Mouse (Mus musculus) layer of hippocampus, adult 9-11 months (tissue): ENCODE measurements at regions not wholly inside any gene's neighbourhood (a gene's known extent, or its start where the extent isn't known, plus 50 kb on each side); places are given as distances from the start of the nearest gene placed in this dataset.
A peak's percentile ranks its signal among the peaks of the same experiment; 100 is the strongest.
"Not testable (repeated sequence)": the region's sequence is repeated elsewhere in the genome, so short reads cannot be mapped to it uniquely, and the experiment has no call there.

Experiments used
- DNase-seq: peaks from one replicate; pipeline ENCODE4 v3.0.0; 2022

DNA sequence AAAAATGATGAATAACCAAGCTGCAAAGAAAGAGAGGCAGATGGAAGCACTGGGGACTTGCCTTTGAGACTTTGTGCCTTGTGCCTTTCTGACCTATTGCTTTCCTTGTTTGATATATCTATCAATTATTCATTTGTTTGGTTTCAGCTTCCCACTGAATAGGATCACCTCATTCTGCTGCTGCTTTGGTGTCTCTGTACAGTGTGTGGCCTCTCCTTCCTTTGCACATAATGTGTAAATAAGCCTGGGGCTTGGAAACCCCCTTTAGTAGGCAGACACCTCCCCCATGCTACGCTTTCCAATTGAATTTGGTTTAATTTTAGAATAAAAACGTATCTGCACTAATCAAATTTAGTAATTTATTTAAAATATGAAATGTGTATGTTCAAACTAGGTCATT is 112.8 kb upstream of the Cwc22 start:
- no peak for DNase-seq

DNA sequence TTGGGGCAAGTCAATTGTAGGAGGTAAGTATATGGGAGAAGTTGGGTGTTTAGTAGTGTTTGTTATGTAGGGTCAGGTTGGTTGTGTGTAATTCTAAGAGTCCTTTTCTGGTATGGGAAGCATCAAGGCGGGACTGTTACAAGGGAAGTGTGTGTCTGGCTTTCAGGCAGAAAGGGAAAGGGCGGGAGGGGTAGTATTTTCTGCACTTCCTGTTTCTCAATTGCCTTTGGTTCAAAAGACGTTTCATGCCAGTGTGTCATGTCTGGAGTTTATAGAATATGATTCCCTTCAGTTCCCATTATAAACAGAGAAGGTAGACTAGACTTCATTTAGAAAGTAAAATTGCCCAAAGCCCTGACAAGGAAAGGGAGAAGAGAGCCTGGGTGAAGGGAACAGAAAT is 107.7 kb upstream of the Cwc22 start:
- DNase-seq = no peak

DNA sequence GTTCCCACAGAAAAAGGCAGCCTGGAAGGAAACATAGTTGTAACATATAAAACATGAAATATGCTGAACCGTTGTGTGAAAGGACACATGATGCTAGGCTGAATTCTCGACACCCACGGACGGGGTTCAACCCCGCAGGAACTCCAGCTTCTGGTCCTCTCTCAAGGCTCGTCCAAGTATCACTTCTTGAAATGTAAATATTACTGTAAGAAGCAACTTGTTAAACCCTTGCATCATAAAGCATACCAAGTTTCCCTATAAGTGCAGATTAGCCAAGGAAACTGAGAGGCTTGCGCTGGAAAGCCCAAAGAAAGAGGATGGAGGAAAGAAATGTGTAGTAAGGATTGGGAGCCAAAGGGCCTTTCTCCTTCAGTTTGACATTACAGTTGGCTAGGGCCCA is 104.4 kb upstream of the Cwc22 start:
- no peak for DNase-seq

DNA sequence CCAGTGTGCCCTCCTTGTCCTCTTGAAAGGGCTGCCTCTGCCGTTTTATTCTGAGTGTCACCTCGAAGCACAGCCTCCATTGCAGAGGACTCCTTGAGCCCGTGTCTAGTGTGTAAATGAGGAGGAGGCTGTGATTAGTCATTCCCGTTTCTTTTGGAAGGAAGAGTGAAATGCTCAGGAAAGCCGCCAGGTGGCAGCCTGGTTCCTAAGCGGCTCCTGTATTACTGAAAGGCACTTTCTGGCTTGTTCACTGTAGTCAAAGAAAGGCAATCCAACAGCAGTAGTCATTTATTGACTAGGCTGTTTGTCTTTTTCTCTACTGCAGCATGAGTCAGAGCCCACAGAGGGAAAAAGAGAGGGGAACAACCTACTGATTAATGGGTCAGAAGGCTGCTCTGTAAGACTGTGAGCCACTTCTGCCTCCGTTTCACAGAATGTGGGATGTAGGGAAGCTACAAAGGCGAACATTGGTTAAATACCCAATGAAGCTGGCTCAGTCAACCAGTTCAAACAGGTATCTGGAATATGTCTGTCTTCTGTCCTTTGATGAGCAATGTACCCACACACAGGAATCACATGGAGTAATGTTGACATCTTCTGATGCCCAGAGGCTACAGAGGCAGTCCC is 103.2 kb upstream of the Cwc22 start:
- peak; percentile 90 for DNase-seq

DNA sequence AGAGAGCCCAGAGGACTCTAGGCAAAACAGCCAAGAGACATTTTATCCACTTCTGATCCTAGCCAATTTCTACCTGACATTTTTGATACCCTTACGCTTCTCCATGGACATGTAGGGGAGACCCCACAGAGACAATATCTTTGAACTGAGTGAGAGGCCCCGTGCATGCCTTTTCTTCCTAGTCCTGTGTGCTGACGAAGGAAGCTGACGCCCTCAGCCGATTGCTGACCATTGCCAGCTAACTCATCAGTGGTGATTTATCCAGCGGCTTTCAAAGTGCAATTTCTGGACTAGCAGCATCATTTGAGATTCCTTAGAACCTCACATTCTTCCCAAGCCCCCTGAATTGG is 102.5 kb upstream of the Cwc22 start:
- peak; percentile 8 for DNase-seq

DNA sequence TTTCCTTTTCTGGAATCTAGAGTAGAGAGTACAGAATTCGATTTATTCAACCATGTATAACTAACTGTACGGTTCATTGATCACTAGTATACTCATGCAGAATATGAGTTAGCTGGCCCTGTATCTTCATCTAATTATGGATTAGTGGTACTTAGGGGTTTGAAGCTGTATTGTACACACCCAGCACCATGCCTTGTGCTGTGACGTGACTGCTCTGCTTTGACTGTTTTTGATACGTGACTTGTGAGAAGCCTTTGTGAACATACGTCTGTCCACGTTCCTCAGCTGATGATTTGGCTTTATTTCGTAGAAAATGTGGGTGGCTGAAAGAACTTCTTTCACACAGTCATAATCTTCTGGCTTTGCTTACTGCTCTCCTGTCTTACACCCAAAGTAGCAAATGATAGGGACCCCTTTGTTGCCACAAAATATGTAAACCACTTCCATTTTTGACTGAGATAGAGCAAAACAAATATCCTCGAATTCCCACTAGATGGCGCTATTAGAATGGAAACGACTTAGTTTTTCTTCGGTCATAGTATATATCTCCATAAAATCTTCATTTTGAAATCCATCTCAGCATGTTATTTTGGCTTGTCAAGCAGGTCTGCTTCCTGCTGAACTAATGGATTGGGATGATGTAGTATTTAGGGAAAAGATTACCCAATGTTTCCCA is 102.0 kb upstream of the Cwc22 start:
- peak; percentile 9 for DNase-seq

DNA sequence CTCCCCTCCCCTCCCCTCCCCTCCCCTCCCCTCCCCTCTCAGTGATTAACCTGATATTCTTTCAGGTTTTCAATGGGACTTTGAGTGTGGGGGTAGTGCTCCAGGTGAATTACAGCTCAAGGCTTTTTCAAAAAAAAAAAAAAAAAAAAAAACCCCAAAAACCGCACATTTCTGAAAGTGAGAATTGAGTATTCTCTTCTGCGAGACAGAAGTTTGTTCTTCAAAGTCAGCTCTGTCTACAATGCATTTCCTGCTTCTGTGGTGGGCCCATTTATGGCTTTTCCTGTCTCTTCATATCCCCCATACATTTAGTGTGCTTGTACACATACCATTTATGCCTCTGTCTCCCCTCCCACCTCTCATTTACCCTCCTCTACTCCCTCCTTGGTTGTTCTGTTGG is 81.1 kb upstream of the Cwc22 start:
- no peak for DNase-seq

DNA sequence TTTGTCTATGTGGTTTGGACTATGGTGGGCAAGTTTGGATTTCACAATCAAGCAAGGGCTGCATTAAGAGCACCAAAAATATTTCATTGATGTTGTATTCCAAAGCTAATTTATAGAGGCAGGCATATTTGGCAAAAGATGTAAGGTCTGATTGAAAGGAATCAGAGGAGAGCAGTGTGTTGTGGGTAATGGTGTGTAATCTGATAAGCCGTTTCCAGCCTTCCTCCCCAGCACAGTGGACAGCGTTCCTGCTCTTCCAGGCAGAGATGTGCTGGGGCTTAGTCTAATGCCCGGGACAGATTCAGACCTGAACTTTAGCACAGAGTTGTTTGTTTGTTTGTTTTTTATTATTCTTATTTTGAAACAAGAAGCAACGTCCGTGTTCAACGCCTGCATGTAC is 80.6 kb upstream of the Cwc22 start:
- DNase-seq = no peak

DNA sequence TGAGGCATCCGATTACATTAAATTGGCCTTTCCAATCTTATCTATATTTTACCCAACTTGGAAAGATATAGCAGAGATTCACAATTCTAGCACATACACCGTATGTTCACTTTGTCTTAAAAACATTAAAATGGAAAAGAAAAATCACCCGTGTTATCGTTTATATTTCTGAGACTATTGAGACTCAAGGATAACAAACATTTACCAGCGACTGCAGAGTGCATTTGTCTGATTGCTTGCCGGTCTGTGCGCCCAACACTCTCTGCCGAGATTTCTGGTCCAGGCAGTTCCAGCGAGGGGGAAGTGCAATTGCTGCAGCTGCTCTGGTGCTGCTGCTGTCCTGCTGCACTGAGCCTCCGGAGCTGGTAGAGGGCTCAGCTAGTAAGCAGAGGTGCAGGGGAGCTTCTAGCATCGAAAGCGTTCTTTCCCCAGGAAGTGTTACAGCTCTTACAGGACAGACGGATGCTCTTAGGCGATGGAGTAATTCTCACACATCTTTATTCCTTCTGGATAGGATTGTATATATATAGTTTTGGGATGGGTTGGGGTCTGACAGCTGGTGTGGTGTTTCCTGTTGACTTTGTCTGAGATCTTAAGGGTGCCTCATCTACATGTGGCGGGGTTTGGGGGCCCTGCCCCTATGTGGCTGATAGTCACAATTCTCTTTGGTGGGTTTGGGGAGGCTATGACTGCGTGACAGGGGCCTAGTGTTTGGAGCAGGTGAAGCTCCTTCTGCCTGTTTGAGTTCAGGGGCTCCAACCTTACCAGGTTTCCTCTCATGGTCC is 79.7 kb upstream of the Cwc22 start:
- no peak for DNase-seq

DNA sequence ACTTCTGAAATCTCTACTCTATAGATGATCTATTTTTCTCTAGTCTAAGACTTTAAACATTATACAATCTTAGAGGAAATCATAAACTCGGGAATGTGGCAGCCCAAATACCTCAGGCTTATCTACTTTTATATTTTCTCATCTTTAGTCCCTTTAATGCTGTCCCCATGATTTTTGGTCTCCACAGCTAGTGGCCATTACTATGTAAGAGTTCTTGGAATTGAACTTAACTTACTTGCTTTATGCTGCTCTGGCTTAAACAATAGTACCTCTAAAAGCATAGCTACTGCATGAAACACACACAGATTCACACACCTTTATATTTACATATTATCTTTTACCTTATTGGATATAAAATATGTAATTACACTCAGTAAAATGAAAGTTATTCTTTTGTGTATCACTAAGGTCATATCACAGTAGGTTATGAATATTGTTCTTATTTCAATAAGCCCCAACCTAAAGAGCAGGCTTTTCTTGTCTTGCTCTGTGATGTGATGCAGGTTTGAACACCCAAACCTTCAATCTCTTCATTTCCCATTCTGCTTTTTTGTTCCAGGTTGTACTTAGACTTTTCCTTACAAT is 78.9 kb upstream of the Cwc22 start:
- DNase-seq = no peak

DNA sequence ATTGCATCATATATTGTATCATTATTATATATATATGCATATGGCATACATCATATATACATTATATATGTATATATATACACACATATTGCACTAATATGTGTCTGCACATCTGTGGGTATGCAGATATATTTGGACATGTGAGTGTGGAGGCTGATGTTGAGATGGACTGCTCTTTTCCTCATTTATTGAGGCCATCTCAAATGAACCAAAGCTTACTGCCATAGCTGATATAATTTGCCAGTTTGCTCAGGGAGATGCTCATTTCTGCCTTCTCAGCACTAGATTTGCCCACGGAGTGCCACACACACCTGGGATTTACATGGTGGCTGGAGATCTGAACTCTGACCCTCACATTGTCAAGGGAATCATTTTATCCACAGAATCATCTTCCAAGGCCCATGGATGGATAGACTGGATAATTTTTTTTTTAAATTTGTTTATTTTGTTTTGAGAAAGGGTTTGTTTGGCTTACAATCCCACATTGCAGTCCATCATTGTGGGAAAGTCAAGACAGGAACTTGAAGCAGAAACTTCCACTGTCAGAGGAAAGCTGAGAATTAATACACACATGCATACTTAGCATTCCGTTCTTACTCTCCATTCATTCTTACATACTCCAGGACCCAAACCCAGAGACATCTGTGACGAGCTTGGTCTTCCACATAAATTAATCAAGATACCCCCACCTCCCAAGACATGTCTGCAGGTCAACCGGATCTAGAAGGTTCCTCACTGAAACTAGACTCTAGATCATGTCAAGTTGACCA is 77.9 kb upstream of the Cwc22 start:
- no peak for DNase-seq

DNA sequence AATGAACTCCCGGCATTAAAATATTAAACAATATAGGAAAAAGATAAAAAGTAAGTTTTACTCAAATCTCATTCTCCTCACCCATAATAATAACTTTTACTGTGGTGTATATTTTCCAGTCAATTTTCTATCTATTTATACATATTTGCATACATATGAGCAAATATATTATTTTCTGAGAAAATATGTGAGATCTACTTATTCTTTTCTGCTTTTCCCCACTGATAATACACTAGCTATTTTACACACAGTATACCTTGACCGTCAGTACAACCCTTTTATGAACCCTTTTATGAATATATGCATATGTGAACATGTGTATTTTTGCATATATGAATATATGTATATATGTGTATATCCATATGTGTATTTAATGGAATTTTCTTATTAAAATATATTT is 77.2 kb upstream of the Cwc22 start:
- no peak for DNase-seq

DNA sequence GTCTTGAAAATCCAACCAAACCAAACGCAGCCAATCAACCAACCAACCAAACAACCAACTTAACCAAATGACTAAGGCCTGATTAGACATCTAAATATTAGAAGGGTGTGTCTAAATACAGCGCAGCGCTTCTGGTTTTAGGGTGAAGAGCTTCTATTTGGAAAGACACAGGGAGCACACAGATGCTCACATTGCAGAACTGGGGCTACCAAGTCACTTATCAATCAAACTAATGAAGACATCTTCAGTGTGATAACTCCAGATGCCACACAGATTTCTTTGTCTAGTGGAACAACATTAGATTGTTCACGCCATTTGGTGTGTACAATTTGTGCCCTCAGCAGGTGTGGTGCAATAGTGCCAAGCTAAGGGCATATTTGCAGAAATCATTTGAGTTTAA is 76.6 kb upstream of the Cwc22 start:
- DNase-seq = no peak

DNA sequence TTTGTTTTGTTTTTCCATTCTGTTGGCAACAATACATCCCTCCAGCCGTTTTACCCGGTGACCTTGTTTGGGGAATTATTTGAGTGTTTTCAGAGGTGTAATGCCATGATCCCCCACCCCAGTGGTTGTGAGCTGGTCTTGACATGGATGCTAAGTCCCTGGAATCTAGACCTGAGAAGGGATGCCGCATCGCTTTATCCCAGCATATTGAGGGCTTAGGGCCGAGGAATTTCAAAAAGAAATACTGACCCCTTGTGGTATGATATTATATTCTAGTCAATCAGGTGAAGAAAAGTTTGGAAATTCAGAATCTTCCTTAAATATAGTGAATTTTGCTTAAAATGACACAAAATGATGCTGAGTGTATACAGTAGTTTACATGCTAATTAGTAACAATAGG is 75.7 kb upstream of the Cwc22 start:
- no peak for DNase-seq

DNA sequence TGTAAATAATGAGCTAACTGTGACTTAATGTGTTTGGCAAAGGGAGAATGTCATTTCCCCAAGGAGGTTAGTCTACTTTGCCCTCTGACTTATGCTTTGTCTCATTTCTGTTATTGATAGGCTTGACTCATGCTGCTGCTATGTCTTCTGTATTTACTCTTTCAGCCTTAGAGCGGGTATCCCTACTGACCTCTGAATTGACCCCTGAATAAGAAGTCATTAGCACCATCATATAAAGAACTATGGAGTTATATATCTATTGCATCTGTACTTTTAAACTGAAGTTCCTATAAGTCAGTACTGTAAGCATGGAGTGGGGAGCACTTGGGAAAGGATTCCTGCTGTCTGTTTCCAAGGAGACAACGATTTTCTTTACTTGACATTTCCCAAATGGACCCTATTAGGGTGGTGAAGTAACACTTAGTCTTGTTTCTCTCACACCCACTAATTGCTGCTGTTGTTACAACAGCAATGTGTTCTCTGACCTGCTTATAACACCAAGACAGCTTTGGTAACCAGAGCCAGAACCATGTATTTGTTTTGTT is 75.3 kb upstream of the Cwc22 start:
- DNase-seq = no peak

DNA sequence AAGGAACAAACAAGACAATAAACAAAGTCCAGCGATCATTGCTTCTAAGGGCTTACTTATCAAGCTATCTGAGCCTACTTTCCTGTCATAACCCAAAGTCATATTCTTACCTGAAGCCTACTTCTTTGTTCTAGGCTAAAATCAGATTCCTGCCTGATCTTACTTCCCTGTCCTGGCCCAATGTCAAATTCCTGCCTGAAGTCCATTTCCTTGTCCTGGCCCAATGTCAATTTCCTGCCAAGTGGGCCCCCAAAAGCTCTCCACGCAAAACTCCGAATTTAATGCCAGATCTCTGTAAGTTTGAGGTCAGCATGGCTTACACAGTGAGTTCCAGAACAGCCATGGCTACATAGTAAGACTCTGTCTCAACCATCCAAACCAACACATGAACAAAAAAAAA is 74.3 kb upstream of the Cwc22 start:
- DNase-seq = no peak

DNA sequence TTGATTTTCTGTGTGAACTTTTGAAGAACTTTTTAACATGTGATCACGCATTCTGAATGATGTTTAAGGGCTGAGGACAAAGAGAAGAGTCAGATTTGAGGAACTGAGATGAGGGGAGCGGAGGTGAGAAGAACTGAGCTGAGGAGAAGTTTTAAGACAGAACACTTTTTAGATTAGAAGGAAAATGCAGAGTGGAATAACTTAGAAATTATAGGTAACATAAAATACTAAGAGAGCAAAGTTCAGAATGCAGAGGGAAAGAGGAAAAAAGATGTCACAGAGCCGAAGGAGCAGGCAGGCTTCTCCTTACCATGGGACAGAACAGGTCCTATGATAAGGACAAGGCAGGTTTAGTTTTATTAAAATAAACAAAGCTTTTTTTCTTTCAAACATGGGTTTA is 73.7 kb upstream of the Cwc22 start:
- no peak for DNase-seq

DNA sequence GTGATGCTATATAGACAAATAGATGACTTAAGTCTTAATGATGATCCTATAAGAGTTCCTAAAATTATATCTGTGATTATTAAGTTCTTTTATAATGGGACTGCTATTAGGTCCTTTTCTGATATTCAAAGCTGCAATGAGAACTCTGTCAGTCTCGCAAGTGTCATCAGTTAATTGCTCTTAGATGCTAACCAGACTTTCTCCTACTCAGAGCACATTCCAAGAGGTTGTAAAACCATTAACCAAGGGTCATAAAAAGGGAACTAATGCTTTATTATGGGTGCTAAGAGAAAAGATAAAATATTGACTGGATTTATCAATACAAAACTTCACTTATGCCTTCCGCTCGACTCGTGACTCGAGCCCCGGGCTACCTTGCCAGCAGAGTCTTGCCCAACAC is 66.3 kb upstream of the Cwc22 start:
- not testable (repeated sequence) for DNase-seq

DNA sequence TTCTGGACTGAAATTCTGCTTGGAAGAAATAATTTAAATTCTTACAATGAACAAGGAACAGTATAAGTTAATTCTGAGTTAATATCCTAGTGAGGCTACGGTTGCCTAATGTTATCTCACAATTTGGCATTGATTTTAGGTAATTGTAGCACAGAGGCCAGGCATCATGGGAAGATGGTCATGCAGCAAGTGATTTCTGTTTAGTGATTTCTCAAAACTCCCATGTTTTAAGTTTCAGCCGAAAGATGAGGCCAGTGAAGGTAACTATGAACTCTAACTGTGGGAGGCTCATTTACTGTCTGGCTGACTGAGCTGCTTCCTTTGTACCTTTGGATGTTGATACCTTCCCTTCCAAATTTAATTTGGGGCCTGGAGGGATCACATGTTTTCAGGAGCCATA is 65.6 kb upstream of the Cwc22 start:
- no peak for DNase-seq

DNA sequence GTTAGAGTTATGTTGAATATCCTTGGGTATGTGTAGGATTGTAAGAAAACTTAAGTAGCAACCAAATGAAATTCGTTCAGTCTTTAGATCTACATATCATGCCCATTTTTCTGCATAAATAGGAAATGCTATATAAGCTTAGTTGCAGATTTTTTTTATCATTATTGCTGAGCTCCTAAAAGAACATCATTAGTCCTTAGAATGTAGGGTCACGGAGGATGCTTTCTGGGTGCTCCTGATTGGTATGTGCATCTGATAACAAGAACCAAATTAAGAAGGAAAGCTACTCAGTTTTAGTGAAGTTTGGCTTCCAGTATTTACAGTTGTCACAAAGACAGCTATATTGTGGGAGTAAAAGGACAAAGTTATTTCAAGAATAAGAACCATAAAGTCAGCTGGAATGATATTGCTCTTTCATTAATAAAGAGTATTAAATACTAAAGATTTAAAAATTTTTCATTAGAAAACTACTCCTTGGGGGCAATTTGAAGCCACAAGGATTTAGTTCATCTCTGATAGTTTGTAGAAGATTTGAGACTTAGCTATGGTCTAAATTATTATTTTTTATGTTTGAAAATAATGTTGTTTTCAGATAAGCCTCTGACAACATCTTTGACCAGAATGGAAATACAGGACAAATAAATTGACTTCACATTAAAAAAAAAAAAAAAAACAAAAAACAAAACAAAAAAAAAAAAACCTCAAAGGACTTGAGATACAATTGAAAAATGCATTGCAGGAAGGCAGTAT is 65.1 kb upstream of the Cwc22 start:
- no peak for DNase-seq

DNA sequence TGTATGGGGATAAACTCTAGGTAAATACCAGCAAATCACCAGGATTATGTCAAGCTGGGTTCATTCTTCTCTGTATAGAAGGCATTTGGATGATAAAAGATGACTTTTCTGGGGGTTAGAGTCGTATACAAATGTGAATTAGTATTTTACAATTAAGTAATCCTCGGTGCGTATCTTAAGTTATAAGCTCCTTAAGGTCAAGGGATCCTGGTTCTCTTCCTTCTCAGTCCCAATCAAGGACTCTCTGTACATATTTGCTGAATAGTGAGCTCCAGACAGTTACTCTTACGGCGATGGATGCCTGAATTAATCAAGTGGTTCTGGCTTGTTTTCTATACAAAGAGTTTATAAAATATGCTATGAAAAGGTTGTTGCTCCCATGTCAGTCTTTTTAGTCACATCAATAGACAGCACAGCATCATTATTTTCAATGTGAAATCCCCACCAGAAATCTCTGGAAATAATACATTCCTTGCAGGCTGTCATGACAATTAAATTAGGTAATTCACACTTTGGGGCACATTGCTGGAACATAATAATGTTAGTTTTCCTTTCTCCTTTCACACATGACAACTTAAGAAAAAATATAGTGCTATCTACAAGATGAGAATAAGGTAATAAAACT is 64.0 kb upstream of the Cwc22 start:
- DNase-seq = no peak

DNA sequence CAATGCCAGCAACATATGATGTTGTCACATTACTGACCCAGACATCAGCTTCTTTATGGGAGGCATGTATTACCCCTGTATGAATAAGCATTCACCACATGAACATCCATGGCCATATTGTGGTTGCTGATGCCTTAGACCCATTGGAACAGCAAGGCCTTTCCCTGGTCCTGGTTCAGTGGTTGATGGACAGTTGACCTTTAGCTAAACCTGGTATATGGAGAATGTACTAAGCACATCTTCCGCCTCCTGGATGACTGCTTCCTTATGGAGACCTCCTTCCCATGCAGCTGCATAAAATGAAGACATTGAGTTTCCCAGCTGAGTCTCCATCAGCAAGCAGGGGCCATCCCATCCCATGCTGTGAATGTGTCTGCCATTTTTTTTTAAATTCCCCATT is 61.9 kb upstream of the Cwc22 start:
- DNase-seq = no peak
